Mouse (Mus musculus): ENCODE results near the gene Nccrp1. TPM values are rescaled to one million over a fixed set of nuclear protein-coding genes. Genes with fewer than 3 reads are reported as not detected.

The Nccrp1 gene
- polyA plus RNA-seq, 1 experiment from 2014 or later = 0.14 TPM

DNA sequence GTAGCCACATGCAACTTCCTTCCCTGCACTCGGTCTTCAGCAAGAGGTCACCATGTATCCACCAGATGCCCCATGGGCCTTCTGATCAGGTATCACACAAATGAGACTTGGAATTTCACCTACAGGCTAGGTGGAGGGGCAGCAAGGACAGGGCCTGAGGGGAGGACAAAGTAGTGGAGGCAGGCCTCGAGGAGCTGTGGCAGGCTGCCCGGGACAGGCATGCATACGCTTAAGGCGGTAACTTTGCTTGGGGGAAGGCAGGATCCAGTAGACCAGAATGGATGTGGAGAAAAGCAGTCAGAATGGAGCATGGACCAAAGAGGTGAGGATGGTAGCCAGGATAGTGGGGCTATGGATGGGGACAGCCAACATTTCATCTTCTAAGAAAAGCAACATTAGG lies 32.8 kb upstream of the Nccrp1 start:
- H3K27me3 ChIP-seq (replicated peaks) = no peaks in the 10 kb centered on the region
- H3K9ac ChIP-seq = no peak overlapping the region
- H3K27ac ChIP-seq = no peak overlapping the region
- no peak for ATAC-seq (replicated peaks)
- no peak overlapping the region for H3K4me2 ChIP-seq
- no peaks in the 10 kb centered on the region for H3K36me3 ChIP-seq (replicated peaks)
- 80% methylated on average over 5 of the region's 5 CpGs for WGBS
- peaks cover 7% of the 10 kb centered on the region; the same call in 1 of the 2 replicates for H3K4me1 ChIP-seq
- H3K4me3 ChIP-seq = no peak overlapping the region
- H3K9me3 ChIP-seq = no peaks in the 10 kb centered on the region

DNA sequence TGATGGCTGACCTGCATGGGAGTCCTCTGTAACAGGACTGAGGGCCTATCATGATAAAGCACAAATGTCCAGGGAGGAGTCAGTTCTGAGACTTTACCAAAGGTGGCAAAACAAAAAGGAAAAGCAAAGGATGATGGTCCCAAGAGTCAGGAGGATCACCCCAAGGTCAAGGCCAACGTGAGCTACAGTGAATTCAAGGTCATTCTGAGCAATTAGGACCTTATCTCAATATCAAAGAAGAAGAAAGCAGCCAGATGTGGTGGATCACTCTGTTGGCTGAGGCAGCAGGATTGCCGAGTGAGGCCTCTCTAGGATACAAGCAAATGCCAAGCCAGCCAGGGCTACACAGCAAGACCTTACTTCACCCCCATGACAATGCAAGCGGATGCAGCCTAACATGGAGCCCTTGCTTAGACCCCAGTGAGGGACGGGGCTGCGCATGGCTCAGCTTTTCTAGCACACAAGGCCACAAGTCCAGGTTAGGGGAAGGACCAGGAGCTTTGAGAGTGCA lies 31.5 kb upstream of the Nccrp1 start:
- no peak overlapping the region for H3K4me3 ChIP-seq
- H3K9ac ChIP-seq = no peak overlapping the region
- no peak for ATAC-seq (replicated peaks)
- no peak overlapping the region for H3K27ac ChIP-seq
- H3K27me3 ChIP-seq (replicated peaks) = no peaks in the 10 kb centered on the region
- no peak overlapping the region for H3K4me2 ChIP-seq
- no peaks in the 10 kb centered on the region for H3K9me3 ChIP-seq
- 81% methylated on average over 5 of the region's 5 CpGs for WGBS
- no peaks in the 10 kb centered on the region for H3K36me3 ChIP-seq (replicated peaks)
- peaks cover 7% of the 10 kb centered on the region; the same call in 1 of the 2 replicates for H3K4me1 ChIP-seq

DNA sequence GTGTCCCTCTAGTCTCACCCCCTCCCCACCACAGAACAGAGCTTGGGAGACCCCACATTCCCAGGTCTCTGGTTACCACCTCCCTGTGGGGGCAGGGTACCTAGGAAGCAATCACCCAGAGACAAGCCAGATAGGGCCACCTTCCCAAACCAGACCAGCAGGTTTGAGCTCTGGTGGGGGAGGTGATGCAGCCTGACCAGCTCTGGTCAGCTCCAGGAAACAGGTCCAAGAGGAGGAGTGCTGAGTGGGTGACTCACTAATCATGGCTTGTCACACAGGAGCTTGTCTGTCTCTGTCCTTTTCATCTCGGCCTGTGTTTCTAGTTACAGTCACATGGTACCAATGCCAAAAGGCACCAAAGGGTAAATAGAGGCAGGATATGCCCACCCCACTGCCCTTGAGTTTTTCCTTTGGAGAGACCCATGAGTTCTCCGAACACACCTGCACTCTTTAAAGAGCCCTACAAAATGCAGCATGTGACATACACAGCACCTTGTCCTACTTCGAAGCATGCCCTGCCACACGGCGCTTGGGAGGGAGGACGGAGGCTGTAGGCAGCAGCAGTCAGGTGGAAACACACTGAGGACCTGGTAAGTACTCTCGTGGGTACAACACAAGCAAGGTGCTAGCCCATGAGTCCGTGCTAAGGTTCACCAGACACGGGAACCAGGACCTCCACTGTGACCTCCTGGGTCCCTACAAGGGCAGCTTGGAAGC lies 30.9 kb upstream of the Nccrp1 start:
- WGBS = 87% methylated on average over 9 of the region's 9 CpGs
- H3K9ac ChIP-seq = no peak overlapping the region
- H3K4me3 ChIP-seq = no peak overlapping the region
- H3K36me3 ChIP-seq (replicated peaks) = no peaks in the 10 kb centered on the region
- H3K27ac ChIP-seq = no peak overlapping the region
- no peaks in the 10 kb centered on the region for H3K9me3 ChIP-seq
- no peaks in the 10 kb centered on the region for H3K27me3 ChIP-seq (replicated peaks)
- H3K4me1 ChIP-seq = peaks cover 7% of the 10 kb centered on the region; the same call in 1 of the 2 replicates
- H3K4me2 ChIP-seq = no peak overlapping the region
- no peak for ATAC-seq (replicated peaks)

DNA sequence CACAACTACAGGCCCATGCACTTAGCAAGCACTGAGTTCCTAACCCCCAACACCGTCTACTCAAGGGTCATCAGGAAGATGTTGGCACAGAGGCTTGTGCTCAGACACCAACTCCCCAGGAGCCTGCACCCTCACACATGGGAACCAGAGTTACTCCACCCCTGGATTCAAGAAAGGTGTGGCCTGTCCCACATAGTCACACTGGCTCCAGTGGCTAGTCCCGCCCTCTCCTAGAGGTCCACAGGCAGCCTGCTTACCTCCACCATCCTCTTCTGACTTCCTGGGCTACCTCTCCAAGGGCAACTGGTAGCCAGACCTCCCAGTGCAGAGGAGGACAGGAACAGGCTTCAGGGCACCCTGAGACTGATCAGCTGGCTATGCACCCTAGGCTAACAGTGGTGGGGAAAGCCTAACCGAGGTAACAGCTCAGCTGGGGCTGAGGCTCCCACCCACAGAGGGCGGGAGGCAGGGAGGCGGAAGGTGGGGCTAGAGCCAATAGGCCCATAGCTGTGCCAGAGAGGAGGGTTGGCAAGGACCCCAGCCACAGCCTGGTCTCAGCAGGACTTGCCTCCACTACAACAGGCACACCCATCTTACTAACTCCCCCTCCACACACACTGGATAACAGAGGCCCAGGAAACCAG lies 29.3 kb upstream of the Nccrp1 start:
- WGBS = 76% methylated on average over 5 of the region's 5 CpGs
- ATAC-seq (replicated peaks) = 0 out of 2 replicates have a peak, but pooled peaks have one; percentile 35
- H3K27me3 ChIP-seq (replicated peaks) = no peaks in the 10 kb centered on the region
- no peak overlapping the region for H3K27ac ChIP-seq
- no peaks in the 10 kb centered on the region for H3K9me3 ChIP-seq
- no peak overlapping the region for H3K4me2 ChIP-seq
- H3K9ac ChIP-seq = no peak overlapping the region
- peaks cover 7% of the 10 kb centered on the region; the same call in 1 of the 2 replicates for H3K4me1 ChIP-seq
- no peaks in the 10 kb centered on the region for H3K36me3 ChIP-seq (replicated peaks)
- H3K4me3 ChIP-seq = no peak overlapping the region

DNA sequence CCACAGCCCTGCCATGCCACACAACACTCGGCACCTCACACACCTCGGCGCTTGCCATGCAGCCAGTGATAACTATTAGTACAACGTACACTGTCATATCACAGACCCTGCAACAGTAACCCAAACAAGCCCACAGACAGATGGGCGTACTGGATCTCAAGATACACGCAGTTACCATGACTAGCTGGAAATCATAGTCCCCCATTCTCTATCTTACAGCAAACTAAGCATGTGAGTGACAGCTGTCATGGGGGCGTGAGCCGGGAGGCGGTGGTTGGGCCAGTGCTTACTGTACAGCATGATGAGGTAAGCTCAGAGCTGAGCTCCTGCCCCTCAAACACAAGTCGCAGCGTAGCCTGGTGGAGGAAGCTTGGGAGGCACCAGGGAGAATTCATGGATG lies 28.5 kb upstream of the Nccrp1 start:
- no peak for ATAC-seq (replicated peaks)
- no peak overlapping the region for H3K4me2 ChIP-seq
- H3K9me3 ChIP-seq = no peaks in the 10 kb centered on the region
- H3K4me3 ChIP-seq = no peak overlapping the region
- no peak overlapping the region for H3K27ac ChIP-seq
- no peak overlapping the region for H3K9ac ChIP-seq
- WGBS = 96% methylated on average over 11 of the region's 11 CpGs
- no peaks in the 10 kb centered on the region for H3K27me3 ChIP-seq (replicated peaks)
- no peaks in the 10 kb centered on the region for H3K36me3 ChIP-seq (replicated peaks)
- peaks cover 7% of the 10 kb centered on the region; the same call in 1 of the 2 replicates for H3K4me1 ChIP-seq

DNA sequence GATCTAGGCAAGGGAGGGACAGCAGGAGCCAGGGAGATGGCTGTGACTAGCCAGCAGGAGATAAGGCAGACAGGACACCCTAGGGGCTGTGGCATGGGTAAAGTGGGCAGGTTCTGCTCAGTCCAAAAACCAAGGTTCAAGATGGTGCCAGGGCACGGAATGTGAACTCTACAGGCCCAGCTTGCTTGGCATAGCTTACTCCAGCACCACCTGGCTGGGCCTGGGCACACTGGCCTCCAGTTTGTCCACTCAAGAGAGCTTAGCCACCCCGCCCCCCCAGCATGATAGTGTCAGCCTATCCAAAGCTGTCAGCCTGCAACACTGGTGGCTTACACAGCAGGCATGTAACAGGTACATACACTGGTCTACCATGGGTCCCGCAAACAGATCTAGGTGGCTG lies 26.2 kb upstream of the Nccrp1 start:
- H3K9me3 ChIP-seq = no peaks in the 10 kb centered on the region
- 98% methylated on average over 3 of the region's 3 CpGs for WGBS
- H3K9ac ChIP-seq = no peak overlapping the region
- no peaks in the 10 kb centered on the region for H3K36me3 ChIP-seq (replicated peaks)
- ATAC-seq (replicated peaks) = no peak
- H3K27me3 ChIP-seq (replicated peaks) = no peaks in the 10 kb centered on the region
- H3K4me2 ChIP-seq = no peak overlapping the region
- peaks cover 7% of the 10 kb centered on the region; the same call in 1 of the 2 replicates for H3K4me1 ChIP-seq
- H3K27ac ChIP-seq = no peak overlapping the region
- no peak overlapping the region for H3K4me3 ChIP-seq

DNA sequence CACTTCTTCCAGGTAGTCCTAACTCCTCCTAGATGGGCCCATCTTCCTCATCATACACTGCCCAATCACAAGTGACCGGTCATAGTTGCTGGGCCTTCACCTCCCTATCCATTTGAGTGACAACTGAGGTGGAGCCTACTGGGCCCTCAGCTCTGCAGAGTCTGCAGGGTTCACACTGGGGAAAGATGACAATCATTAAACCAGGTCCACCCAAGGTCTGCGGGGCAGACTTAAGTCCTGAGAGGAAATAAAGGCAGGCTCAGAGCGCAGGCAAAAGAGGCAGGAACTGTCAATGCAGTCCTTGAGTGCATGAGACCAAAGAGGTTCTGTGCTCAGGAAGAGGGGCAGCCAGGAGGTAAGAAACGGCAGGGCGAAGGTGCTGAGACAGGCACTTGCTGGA lies 25.6 kb upstream of the Nccrp1 start:
- ATAC-seq (replicated peaks) = no peak
- peaks cover 7% of the 10 kb centered on the region; the same call in 1 of the 2 replicates for H3K4me1 ChIP-seq
- no peak overlapping the region for H3K4me3 ChIP-seq
- peaks cover 3% of the 10 kb centered on the region; the same call in 1 of the 2 replicates for H3K36me3 ChIP-seq (replicated peaks)
- no peaks in the 10 kb centered on the region for H3K27me3 ChIP-seq (replicated peaks)
- no peak overlapping the region for H3K9ac ChIP-seq
- H3K27ac ChIP-seq = no peak overlapping the region
- 94% methylated on average over 5 of the region's 5 CpGs for WGBS
- no peak overlapping the region for H3K4me2 ChIP-seq
- H3K9me3 ChIP-seq = no peaks in the 10 kb centered on the region

DNA sequence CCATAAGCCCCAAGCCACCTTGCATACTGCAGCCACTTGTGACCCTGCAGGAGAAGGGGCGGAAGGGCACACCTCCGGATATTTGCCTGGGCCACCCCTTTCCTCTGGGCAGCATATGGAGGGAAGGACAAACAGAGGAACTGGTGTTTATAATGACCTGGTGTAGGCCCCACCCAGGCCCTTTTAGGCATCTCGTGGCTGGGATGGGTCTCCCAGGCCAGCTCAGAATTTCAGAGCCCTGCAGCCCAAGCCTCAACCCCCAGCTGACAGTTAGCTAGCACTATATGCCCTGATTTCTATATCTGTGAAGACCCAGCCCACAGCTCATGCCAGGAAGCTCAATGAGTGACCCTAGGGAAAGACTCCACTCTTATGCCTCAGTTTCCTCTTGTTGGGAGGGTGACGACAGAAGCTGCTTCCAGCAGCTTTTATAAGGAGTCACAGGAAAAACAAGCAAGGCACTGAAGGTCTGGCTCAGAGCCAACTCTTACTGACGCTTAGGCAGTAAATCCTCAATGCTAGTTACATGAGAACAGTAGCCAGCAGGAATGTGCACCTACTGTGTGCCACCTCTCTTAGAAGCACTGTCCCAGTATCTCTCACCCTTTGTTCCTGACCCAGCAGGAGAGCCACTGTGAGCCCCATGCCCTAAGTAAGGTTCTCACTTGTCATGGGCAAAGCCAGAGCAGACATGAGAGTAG lies 24.1 kb upstream of the Nccrp1 start:
- no peaks in the 10 kb centered on the region for H3K27me3 ChIP-seq (replicated peaks)
- H3K9me3 ChIP-seq = no peaks in the 10 kb centered on the region
- H3K9ac ChIP-seq = no peak overlapping the region
- no peak for ATAC-seq (replicated peaks)
- H3K4me2 ChIP-seq = no peak overlapping the region
- H3K4me3 ChIP-seq = no peak overlapping the region
- H3K27ac ChIP-seq = no peak overlapping the region
- H3K4me1 ChIP-seq = no peaks in the 10 kb centered on the region
- WGBS = 55% methylated on average over 5 of the region's 5 CpGs
- peaks cover 11% of the 10 kb centered on the region; the same call in 1 of the 2 replicates for H3K36me3 ChIP-seq (replicated peaks)

DNA sequence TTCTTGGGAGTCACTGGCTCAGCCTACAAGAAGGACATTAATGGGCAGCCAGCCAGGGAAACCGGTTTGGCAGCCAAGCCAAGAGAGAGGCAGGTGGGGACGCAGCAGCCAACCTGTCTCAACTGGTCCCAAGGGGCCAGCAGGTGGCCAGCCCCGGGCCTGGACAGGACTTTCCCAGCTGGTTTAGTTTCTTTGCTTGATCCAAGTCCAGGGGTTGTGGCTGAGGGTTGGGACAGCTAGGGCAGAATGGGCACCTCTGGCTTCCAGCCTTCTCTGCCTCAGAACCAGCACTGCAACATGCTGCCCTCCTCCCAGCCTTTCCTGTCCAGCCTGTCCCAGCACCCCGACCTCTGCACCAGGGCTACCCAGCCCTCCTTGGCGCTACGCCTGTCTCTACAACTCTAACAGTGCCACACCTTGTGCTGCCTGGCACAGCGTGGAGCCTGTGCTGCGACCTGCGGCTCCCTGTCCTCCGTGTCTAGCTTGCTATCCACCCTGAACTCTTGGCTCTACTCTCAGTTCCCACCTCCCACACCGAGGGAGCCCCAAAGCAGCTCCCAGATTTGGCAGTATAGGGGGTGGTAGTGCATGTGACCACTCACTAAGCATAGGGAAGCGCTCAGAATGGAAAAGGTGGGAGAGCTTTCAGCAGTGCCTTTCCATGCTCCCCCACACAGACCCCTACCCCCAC lies 23.4 kb upstream of the Nccrp1 start:
- no peaks in the 10 kb centered on the region for H3K4me1 ChIP-seq
- H3K4me3 ChIP-seq = no peak overlapping the region
- H3K27me3 ChIP-seq (replicated peaks) = no peaks in the 10 kb centered on the region
- H3K9ac ChIP-seq = no peak overlapping the region
- H3K36me3 ChIP-seq (replicated peaks) = peaks cover 11% of the 10 kb centered on the region; the same call in 1 of the 2 replicates
- no peak overlapping the region for H3K27ac ChIP-seq
- no peak overlapping the region for H3K4me2 ChIP-seq
- WGBS = 73% methylated on average over 12 of the region's 12 CpGs
- no peaks in the 10 kb centered on the region for H3K9me3 ChIP-seq
- ATAC-seq (replicated peaks) = no peak

DNA sequence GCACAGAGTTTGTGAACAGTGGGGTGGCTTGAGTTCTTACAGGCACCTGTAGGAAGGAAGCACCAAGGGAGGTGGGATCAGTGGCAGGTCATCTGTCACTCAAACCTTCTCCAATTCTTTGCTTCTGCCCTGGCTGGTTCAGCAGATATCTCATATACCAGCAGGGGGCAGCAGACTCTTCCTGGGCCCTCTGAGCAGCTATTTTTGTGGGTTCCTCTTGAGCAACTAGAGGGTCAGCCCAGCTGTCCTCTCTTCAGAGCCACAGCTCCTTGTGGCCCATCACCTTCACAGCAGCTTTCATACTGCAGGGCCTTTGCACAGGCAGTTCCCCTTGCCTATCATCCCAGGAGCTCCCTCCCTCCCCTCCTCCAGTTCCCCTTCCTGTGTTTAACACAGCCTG lies 21.2 kb upstream of the Nccrp1 start:
- Histone ChIP-seq H3K27ac (no peak overlapping the region), H3K4me2 (no peak overlapping the region), H3K9ac (no peak overlapping the region), H3K4me3 (no peak overlapping the region), H3K4me1 (no peaks in the 10 kb centered on the region), H3K36me3 (replicated peaks) (peaks cover 11% of the 10 kb centered on the region; the same call in 1 of the 2 replicates), H3K27me3 (replicated peaks) (no peaks in the 10 kb centered on the region), H3K9me3 (no peaks in the 10 kb centered on the region)
- no peak for ATAC-seq (replicated peaks)

DNA sequence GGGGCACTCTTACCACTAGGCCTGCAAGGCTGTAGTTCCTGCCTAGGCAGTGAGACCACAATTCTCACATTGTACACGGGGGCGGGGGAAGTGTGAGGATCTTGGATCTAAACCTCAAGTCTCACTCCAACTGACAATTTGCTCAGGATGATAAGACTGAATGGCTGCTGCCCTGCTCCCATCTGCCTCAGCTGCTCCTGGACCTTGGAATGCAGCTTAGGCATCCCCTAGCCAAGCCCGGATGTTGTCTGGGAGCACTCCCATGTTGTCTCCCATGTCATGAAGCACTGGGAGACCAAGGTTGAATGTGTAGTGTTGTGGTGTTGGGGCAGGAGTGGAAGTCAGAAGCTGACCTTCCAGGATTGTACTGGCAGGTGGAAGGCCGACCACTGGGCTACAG lies 20.5 kb upstream of the Nccrp1 start:
- Histone ChIP-seq H3K4me2 (no peak overlapping the region), H3K27ac (no peak overlapping the region), H3K9me3 (no peaks in the 10 kb centered on the region), H3K4me3 (no peak overlapping the region), H3K9ac (no peak overlapping the region), H3K36me3 (replicated peaks) (peaks cover 11% of the 10 kb centered on the region; the same call in 1 of the 2 replicates), H3K4me1 (no peaks in the 10 kb centered on the region), H3K27me3 (replicated peaks) (no peaks in the 10 kb centered on the region)
- ATAC-seq (replicated peaks) = no peak
- 97% methylated on average over 4 of the region's 4 CpGs for WGBS

DNA sequence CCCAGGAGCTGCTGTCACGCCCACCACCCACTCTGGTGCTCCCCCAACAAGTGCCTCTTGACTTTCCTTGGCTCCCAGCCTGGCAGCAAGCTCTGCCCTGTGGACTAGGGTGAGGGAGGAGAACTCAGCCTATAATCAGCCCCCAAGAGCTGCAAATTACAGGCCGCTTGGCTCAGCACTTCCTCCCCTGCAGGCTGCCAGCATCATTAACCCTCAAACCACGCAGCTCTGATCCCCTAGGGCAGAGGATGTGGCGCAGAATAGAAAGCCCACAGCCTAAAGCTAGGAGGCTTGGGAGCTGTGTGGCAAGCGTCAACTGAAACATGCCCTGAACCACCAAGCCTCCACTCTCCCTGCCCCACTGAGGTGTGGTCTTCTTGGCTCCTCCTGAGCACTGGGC lies 18.4 kb upstream of the Nccrp1 start:
- Histone ChIP-seq H3K4me2 (no peak overlapping the region), H3K4me3 (no peak overlapping the region), H3K4me1 (no peaks in the 10 kb centered on the region), H3K36me3 (replicated peaks) (peaks cover 11% of the 10 kb centered on the region; the same call in 1 of the 2 replicates), H3K9me3 (no peaks in the 10 kb centered on the region), H3K9ac (no peak overlapping the region), H3K27ac (no peak overlapping the region), H3K27me3 (replicated peaks) (no peaks in the 10 kb centered on the region)
- no peak for ATAC-seq (replicated peaks)
- 74% methylated on average over 5 of the region's 5 CpGs for WGBS

Data from midbrain, embryonic 15.5 days (tissue).